Mouse (Mus musculus) stomach, postnatal 0 days (tissue): ENCODE measurements at regions not wholly inside any gene's neighbourhood (a gene's known extent, or its start where the extent isn't known, plus 50 kb on each side); places are given as distances from the start of the nearest gene placed in this dataset.
A peak's percentile ranks its signal among the peaks of the same experiment; 100 is the strongest.

Experiments used
- ATAC-seq: fragments of 200-750 bp; cut with Nextera tagmentation; 2 replicates; pipeline ENCODE4 v1.8.0; 2017; ENCODE audit not compliant: low FRiP score, low TSS enrichment
- DNase-seq: peaks from one replicate; pipeline ENCODE4 v3.0.0-alpha.2; 2016; ENCODE audit warnings: low spot score
- H3K27ac ChIP-seq: fragments of 300-500 bp; sonication (generic); replicated peaks from 2 replicates; pipeline ENCODE4 v1.5.1; 2014; ENCODE audit warnings: mild to moderate bottlenecking, control low read depth
- H3K27me3 ChIP-seq: fragments of 300-500 bp; sonication (generic); 2 replicates; pipeline ENCODE4 v1.6.1; 2014; ENCODE audit warnings: low read length; ENCODE audit not compliant: control insufficient read depth, insufficient read depth
- H3K36me3 ChIP-seq: fragments of 300-500 bp; sonication (generic); 2 replicates; pipeline ENCODE4 v1.6.1; 2014; ENCODE audit warnings: low read length, mixed read lengths; ENCODE audit not compliant: control insufficient read depth, insufficient read depth
- H3K4me1 ChIP-seq: fragments of 300-500 bp; sonication (generic); replicated peaks from 2 replicates; pipeline ENCODE4 v1.6.1; 2014; ENCODE audit warnings: antibody characterized with exemption; ENCODE audit not compliant: control insufficient read depth, insufficient read depth
- H3K4me2 ChIP-seq: fragments of 300-500 bp; sonication (generic); replicated peaks from 2 replicates; pipeline ENCODE4 v1.6.1; 2014; ENCODE audit warnings: low read depth, mild to moderate bottlenecking, control low read depth, moderate library complexity
- H3K4me3 ChIP-seq: fragments of 300-500 bp; sonication (generic); 2 replicates; pipeline ENCODE4 v1.5.1; 2014; ENCODE audit warnings: low read depth, low read length, control low read depth
- H3K9ac ChIP-seq: fragments of 300-500 bp; sonication (generic); 2 replicates; pipeline ENCODE4 v1.6.1; 2014; ENCODE audit warnings: mild to moderate bottlenecking, low read length, control low read depth, mixed read lengths
- H3K9me3 ChIP-seq: fragments of 300-500 bp; sonication (generic); 2 replicates; pipeline ENCODE4 v1.6.1; 2016; ENCODE audit warnings: low read length; ENCODE audit not compliant: control insufficient read depth
- CTCF ChIP-seq: IDR thresholded peaks from 2 replicates; pipeline ENCODE4 v1.5.1; 2016; ENCODE audit warnings: antibody characterized with exemption, low read depth, mild to moderate bottlenecking, moderate library complexity
- EP300 ChIP-seq: optimal IDR thresholded peaks from 2 replicates; pipeline ENCODE3; 2016; ENCODE audit warnings: antibody characterized with exemption
- WGBS: fragments of 180-500 bp; shearing (Covaris S2); extraction: QIAGEN DNeasy Blood & Tissue Kit; methylation state at CpG from one replicate; pipeline ENCODE4 v1.1.7; 2014; 5-methylcytosine and 5-hydroxymethylcytosine counted together

GRCm38 (mm10) chr15:31673038-31673437, 71.4 kb downstream of the Fam173b start:
- DNase-seq = no peak
- Histone ChIP-seq H3K4me2 (no peak overlapping the region), H3K4me1 (no peaks in the 10 kb centered on the region), H3K9ac (no peak overlapping the region), H3K9me3 (no peaks in the 10 kb centered on the region), H3K27me3 (no peaks in the 10 kb centered on the region), H3K36me3 (no peaks in the 10 kb centered on the region), H3K4me3 (no peak overlapping the region), H3K27ac (no peak overlapping the region)
- 44% methylated on average over 5 of the region's 5 CpGs for WGBS
- TF ChIP-seq CTCF (peak; percentile 66), EP300 (no peak)
- ATAC-seq = no peak

- Histone ChIP-seq H3K27me3 (no peaks in the 10 kb centered on the region), H3K9ac (no peak overlapping the region)
- no peak for DNase-seq
Measured at GRCm38 (mm10) chr15:31676771-31677191, 75.1 kb downstream of the Fam173b start.

GRCm38 (mm10) chr15:31693109-31693508, 91.5 kb downstream of the Fam173b start:
- WGBS = 54% methylated on average over 3 of the region's 3 CpGs
- no peaks in the 10 kb centered on the region for H3K27me3 ChIP-seq
- no peak overlapping the region for H3K4me2 ChIP-seq
- TF ChIP-seq CTCF = no peak
- no peak for TF ChIP-seq EP300
- H3K9me3 ChIP-seq = no peaks in the 10 kb centered on the region
- H3K4me3 ChIP-seq = no peak overlapping the region
- no peak overlapping the region for H3K9ac ChIP-seq
- H3K4me1 ChIP-seq = no peaks in the 10 kb centered on the region
- no peak overlapping the region for H3K27ac ChIP-seq
- ATAC-seq = no peak
- DNase-seq = no peak
- H3K36me3 ChIP-seq = no peaks in the 10 kb centered on the region

More at GRCm38 (mm10) chr15:31676771-31677191, 75.1 kb downstream of the Fam173b start:
- Histone ChIP-seq H3K9me3 (no peaks in the 10 kb centered on the region), H3K36me3 (no peaks in the 10 kb centered on the region), H3K4me1 (no peaks in the 10 kb centered on the region), H3K4me2 (no peak overlapping the region), H3K4me3 (no peak overlapping the region), H3K27ac (no peak overlapping the region)
- WGBS = 46% methylated on average over 7 of the region's 7 CpGs
- TF ChIP-seq CTCF (no peak), EP300 (no peak)
- no peak for ATAC-seq

- WGBS = 77% methylated on average over 8 of the region's 8 CpGs
- Histone ChIP-seq H3K4me2 (no peak overlapping the region), H3K9me3 (no peaks in the 10 kb centered on the region), H3K4me1 (no peaks in the 10 kb centered on the region), H3K4me3 (no peak overlapping the region), H3K27me3 (no peaks in the 10 kb centered on the region), H3K9ac (no peak overlapping the region), H3K36me3 (no peaks in the 10 kb centered on the region), H3K27ac (no peak overlapping the region)
- no peak for DNase-seq
- TF ChIP-seq CTCF (no peak), EP300 (no peak)
- no peak for ATAC-seq
Measured at GRCm38 (mm10) chr15:31694877-31695671, 93.4 kb downstream of the Fam173b start.

- H3K4me2 ChIP-seq = no peak overlapping the region
- H3K9me3 ChIP-seq = no peaks in the 10 kb centered on the region
- H3K9ac ChIP-seq = no peak overlapping the region
- no peaks in the 10 kb centered on the region for H3K27me3 ChIP-seq
- no peak for ATAC-seq
- 78% methylated on average over 2 of the region's 2 CpGs for WGBS
- no peaks in the 10 kb centered on the region for H3K4me1 ChIP-seq
- H3K36me3 ChIP-seq = no peaks in the 10 kb centered on the region
- H3K27ac ChIP-seq = no peak overlapping the region
- no peak for DNase-seq
- no peak overlapping the region for H3K4me3 ChIP-seq
- TF ChIP-seq EP300 = no peak
- no peak for TF ChIP-seq CTCF
Measured at GRCm38 (mm10) chr15:31703400-31703799, 101.7 kb downstream of the Fam173b start.

GRCm38 (mm10) chr15:31707416-31707815, 105.8 kb downstream of the Fam173b start:
- H3K4me2 ChIP-seq = no peak overlapping the region
- no peak overlapping the region for H3K9ac ChIP-seq
- WGBS = 87% methylated on average over 1 of the region's 1 CpGs
- no peaks in the 10 kb centered on the region for H3K4me1 ChIP-seq
- no peak overlapping the region for H3K27ac ChIP-seq
- ATAC-seq (no peak), DNase-seq (no peak)
- H3K27me3 ChIP-seq = no peaks in the 10 kb centered on the region
- no peak overlapping the region for H3K4me3 ChIP-seq
- no peaks in the 10 kb centered on the region for H3K36me3 ChIP-seq
- TF ChIP-seq EP300 (no peak), CTCF (no peak)
- no peaks in the 10 kb centered on the region for H3K9me3 ChIP-seq
